Mouse (Mus musculus): Measurements from ENCODE around the gene Ddx28.

Gene Ddx28

GRCm38 (mm10) chr8:106011643-106011986, at the start of gene Ddx28:
Gene Ddx28, minus strand, starts transcription at chr8:106011882.
- no peak for DNase-seq

- DNase-seq, result no peak
Observed at GRCm38 (mm10) chr8:106060521-106060920, 48.8 kb upstream of the Ddx28 start.

GRCm38 (mm10) chr8:106059613-106060371, 48.1 kb upstream of the Ddx28 start:
- peak in 1 of 2 experiments; percentile 64 for DNase-seq

- peak; percentile 97 to 98 for DNase-seq
Observed at GRCm38 (mm10) chr8:106058731-106059612, 47.3 kb upstream of the Ddx28 start, which contains the start of gene Nfatc3. Gene Nfatc3, plus strand, starts transcription at chr8:106058840.

GRCm38 (mm10) chr8:106056455-106056982, 44.8 kb upstream of the Ddx28 start:
- no peak for DNase-seq

- peak; percentile 36 to 56 for DNase-seq
Observed at GRCm38 (mm10) chr8:106055038-106055437, 43.4 kb upstream of the Ddx28 start.

- DNase-seq, result peak; percentile 68 to 86
Observed at GRCm38 (mm10) chr8:106054190-106054811, 42.6 kb upstream of the Ddx28 start.

GRCm38 (mm10) chr8:106052510-106053089, 40.9 kb upstream of the Ddx28 start:
- peak in 1 of 2 experiments; percentile 59 for DNase-seq

- DNase-seq, result no peak
Observed at GRCm38 (mm10) chr8:106051068-106051467, 39.4 kb upstream of the Ddx28 start.

GRCm38 (mm10) chr8:106049840-106050239, 38.2 kb upstream of the Ddx28 start:
- DNase-seq, result no peak

- DNase-seq, result no peak
Observed at GRCm38 (mm10) chr8:106047854-106048630, 36.4 kb upstream of the Ddx28 start.

- no peak for DNase-seq
Observed at GRCm38 (mm10) chr8:106046872-106047559, 35.3 kb upstream of the Ddx28 start.

- DNase-seq, result no peak
Observed at GRCm38 (mm10) chr8:106044151-106044550, 32.5 kb upstream of the Ddx28 start.

- no peak for DNase-seq
Observed at GRCm38 (mm10) chr8:106043055-106043454, 31.4 kb upstream of the Ddx28 start.

GRCm38 (mm10) chr8:106040218-106040617, 28.5 kb upstream of the Ddx28 start:
- no peak for DNase-seq

- DNase-seq, result no peak
Observed at GRCm38 (mm10) chr8:106039605-106040004, 27.9 kb upstream of the Ddx28 start.

GRCm38 (mm10) chr8:106038721-106039120, 27.0 kb upstream of the Ddx28 start:
- DNase-seq, result no peak

GRCm38 (mm10) chr8:106022483-106022882, 10.8 kb upstream of the Ddx28 start:
- peak; percentile 62 to 68 for DNase-seq

- DNase-seq, result no peak
Observed at GRCm38 (mm10) chr8:106018039-106018438, 6.4 kb upstream of the Ddx28 start.

GRCm38 (mm10) chr8:106017130-106017529, 5.4 kb upstream of the Ddx28 start:
- peak; percentile 35 to 68 for DNase-seq

GRCm38 (mm10) chr8:106016284-106016683, 4.6 kb upstream of the Ddx28 start:
- no peak for DNase-seq
